Mouse (Mus musculus): Measurements from ENCODE around the gene Palm3. TPM values are rescaled to one million over a fixed set of nuclear protein-coding genes. Genes with fewer than 3 reads are reported as not detected.
A peak's percentile ranks its signal among the peaks of the same experiment; 100 is the strongest.

The Palm3 gene
- polyA plus RNA-seq (2014; fragmentation: Nextera tagmentation; extraction: Ambion mirVana), result 5.9 and 7.4 TPM in 2 replicates

DNA sequence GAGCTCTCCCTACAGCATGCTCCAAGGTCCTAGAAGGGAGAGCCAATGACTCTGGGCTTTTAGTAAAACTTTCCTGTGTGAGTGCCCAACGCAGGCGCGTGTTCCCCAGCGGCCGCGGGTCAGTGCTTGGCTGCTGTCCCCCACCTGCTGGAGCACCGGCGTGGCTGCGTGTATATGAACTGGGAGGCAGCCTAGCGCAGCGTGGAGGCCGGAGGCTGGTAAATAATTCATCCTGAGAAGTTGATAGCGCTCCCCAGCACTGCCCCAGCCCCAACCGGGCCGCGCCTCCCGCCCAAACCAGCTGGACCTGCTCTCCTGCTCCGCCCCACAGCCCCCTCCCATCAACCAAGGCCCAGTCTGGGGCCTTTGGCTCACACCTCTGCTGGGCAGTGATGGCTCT is at the start of gene Palm3:
TSS of gene Palm3 (plus strand) at position 376 of the 400 bp plus-strand sequence.
- peak within 1 kb of the TSS; percentile 44 for H3K9ac ChIP-seq (ENCODE audit: low read depth, low read length)
- H3K27ac ChIP-seq (ENCODE audit: low read depth, low read length), result peak within 1 kb of the TSS; percentile 78
- ATAC-seq (ENCODE audit: low FRiP score, low TSS enrichment), result peak; percentile 85
- no peaks in the 10 kb centered on the region for H3K9me3 ChIP-seq (ENCODE audit: control insufficient read depth, low read length)
- H3K4me2 ChIP-seq (replicated peaks; ENCODE audit: low read depth, low read length), result peak within 1 kb of the TSS; percentile 41
- H3K4me1 ChIP-seq (ENCODE audit: control insufficient read depth, insufficient read depth, low read length), result peaks cover 39% of the 10 kb centered on the region
- peak within 1 kb of the TSS; percentile 23 for H3K4me3 ChIP-seq (ENCODE audit: low read length)
- no peaks in the 10 kb centered on the region for H3K36me3 ChIP-seq (ENCODE audit: control insufficient read depth, insufficient read depth, low read length)
- WGBS, result 4% methylated on average over 18 of the region's 18 CpGs
- H3K27me3 ChIP-seq (ENCODE audit: control insufficient read depth, insufficient read depth, low read length), result no peaks in the 10 kb centered on the region

DNA sequence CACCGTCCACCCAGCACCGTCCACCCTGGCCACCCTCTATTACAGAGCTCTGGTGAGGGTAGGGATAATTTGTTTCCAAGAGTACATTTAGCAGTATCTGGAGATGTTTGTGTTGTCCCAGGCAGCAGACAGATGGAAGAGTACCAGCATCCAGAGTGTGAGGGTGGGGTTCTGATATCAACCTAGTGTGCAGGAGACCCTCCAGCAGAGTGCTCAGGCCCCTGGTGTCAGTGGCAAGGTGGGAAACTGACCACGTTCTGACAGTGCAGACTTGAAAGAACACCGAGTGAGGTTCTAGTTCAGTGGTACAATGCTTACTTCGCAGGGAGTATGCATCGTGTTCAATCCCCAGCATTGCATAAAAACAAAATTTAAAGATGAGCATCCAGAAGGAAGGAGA is 49.6 kb upstream of the Palm3 start:
- 78% methylated on average over 6 of the region's 6 CpGs for WGBS
- H3K4me2 ChIP-seq (replicated peaks; ENCODE audit: low read depth, low read length), result peak overlapping the region; percentile 82
- H3K9me3 ChIP-seq (ENCODE audit: control insufficient read depth, low read length), result no peaks in the 10 kb centered on the region
- peaks cover 16% of the 10 kb centered on the region; the same call in 1 of the 2 replicates for H3K4me1 ChIP-seq (ENCODE audit: control insufficient read depth, insufficient read depth, low read length)
- H3K27me3 ChIP-seq (ENCODE audit: control insufficient read depth, insufficient read depth, low read length), result no peaks in the 10 kb centered on the region
- H3K9ac ChIP-seq (ENCODE audit: low read depth, low read length), result no peak overlapping the region
- peak overlapping the region; percentile 92 for H3K4me3 ChIP-seq (ENCODE audit: low read length)
- ATAC-seq (ENCODE audit: low FRiP score, low TSS enrichment), result no peak
- H3K36me3 ChIP-seq (ENCODE audit: control insufficient read depth, insufficient read depth, low read length), result peaks cover 35% of the 10 kb centered on the region
- no peak overlapping the region for H3K27ac ChIP-seq (ENCODE audit: low read depth, low read length)

DNA sequence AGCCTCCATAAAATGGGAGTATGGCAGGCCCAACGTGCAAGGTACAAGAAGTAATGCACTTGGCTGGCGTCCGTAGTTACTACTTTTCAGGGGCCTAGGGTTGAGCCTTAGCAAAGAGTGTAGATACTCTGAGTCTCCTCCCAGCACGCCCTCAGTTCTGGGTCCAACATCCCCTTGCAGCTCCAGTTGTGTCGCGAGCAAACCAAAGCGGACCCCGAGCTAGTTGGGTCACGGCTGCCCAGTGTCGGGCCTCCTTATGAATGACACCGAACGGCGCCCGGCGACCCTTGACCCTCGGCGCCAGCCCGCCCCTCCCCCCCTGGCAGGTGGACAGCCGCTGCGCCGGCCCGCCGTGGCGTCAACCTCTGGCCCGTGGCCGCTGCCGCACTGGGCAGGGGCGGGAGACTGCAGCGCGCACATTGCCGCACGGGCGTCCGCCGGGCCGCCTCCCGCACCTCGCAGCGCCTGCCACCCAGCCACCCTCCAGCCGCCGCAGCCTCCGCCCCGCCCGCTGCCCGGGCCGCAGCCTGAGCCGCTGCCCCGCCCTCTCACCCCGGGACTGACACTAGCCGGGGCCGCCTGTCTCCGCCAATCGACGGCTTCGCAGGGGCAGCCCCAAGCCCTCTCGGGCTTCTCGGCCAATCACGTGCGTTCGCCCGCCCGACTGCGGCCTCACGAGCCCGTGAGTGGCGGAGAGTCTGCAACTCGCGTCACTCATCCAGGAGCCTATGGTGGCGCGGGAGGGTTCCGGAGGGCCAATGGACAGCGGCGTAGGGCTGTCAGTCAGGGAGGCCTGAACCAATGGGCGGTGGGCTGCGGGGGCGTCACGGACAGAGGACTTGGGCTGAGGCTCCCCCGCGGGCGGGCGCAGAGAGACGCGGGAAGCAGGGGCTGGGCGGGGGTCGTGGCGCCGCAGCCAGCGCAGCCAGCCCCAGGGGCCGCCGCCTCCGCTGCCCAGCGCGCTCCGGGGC is 48.8 kb upstream of the Palm3 start, which contains the start of gene Prkaca:
TSS of gene Prkaca (plus strand) at position 844 of the 971 bp plus-strand sequence.
- Histone ChIP-seq H3K9me3 (ENCODE audit: control insufficient read depth, low read length) (no peaks in the 10 kb centered on the region), H3K9ac (ENCODE audit: low read depth, low read length) (peak within 1 kb of the TSS; percentile 89), H3K4me2 (replicated peaks; ENCODE audit: low read depth, low read length) (peak within 1 kb of the TSS; percentile 94), H3K36me3 (ENCODE audit: control insufficient read depth, insufficient read depth, low read length) (peaks cover 28% of the 10 kb centered on the region), H3K27ac (ENCODE audit: low read depth, low read length) (0 out of 2 replicates have a peak within 1 kb of the TSS, but pooled peaks have one; percentile 51), H3K4me1 (ENCODE audit: control insufficient read depth, insufficient read depth, low read length) (peaks cover 23% of the 10 kb centered on the region), H3K4me3 (ENCODE audit: low read length) (peak within 1 kb of the TSS; percentile 92), H3K27me3 (ENCODE audit: control insufficient read depth, insufficient read depth, low read length) (no peaks in the 10 kb centered on the region)
- under 1% methylated on average over 77 of the region's 94 CpGs for WGBS
- peak; percentile 100 for ATAC-seq (ENCODE audit: low FRiP score, low TSS enrichment)

DNA sequence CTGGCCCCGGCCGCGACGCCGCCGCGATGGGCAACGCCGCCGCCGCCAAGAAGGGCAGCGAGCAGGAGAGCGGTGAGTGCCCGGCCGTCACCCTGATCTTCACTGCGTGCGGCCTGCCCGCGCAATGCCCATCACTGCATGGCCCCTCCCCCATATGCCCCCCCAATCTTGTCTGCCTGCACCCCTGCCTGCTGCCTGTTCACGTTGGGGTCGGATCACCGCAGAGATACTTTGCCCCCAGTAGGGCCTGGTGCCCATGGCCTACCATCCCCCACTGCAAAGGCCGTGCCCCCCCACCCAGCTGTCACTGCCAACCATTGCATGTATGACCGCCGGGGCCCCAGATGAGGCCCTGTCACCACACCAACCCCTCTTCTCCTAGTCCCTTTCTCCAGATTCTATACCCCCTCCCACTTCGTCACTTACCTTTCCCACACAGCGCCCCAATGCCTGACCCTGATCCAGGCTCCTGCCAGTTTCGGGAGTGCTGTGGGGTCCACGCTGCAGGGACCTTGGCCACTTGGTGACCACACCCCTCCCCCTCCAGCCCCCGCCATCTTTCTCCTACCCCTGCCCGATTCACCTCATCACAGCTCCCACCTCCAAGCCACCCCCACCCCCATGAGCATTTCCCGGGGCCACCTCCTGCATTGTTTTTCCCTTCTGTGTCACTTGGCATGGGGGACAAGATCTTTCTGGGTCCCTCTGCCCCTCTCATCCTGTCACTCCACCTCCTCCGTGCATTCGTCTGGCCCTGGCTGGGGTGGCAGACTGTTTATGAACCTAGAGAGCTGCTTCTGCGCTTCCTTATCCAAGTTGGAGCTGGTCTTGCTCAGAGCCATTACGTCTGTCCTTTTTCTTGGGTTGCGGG is 47.9 kb upstream of the Palm3 start:
- peak overlapping the region; percentile 89 for H3K9ac ChIP-seq (ENCODE audit: low read depth, low read length)
- no peaks in the 10 kb centered on the region for H3K9me3 ChIP-seq (ENCODE audit: control insufficient read depth, low read length)
- H3K4me2 ChIP-seq (replicated peaks; ENCODE audit: low read depth, low read length), result peak overlapping the region; percentile 94
- peak overlapping the region; percentile 92 for H3K4me3 ChIP-seq (ENCODE audit: low read length)
- H3K4me1 ChIP-seq (ENCODE audit: control insufficient read depth, insufficient read depth, low read length), result peaks cover 27% of the 10 kb centered on the region
- peaks cover 23% of the 10 kb centered on the region for H3K36me3 ChIP-seq (ENCODE audit: control insufficient read depth, insufficient read depth, low read length)
- no peaks in the 10 kb centered on the region for H3K27me3 ChIP-seq (ENCODE audit: control insufficient read depth, insufficient read depth, low read length)
- peak; percentile 28 for ATAC-seq (ENCODE audit: low FRiP score, low TSS enrichment)
- 0 out of 2 replicates have a peak overlapping the region, but pooled peaks have one; percentile 11 for H3K27ac ChIP-seq (ENCODE audit: low read depth, low read length)
- 4% methylated on average over 21 of the region's 37 CpGs for WGBS

DNA sequence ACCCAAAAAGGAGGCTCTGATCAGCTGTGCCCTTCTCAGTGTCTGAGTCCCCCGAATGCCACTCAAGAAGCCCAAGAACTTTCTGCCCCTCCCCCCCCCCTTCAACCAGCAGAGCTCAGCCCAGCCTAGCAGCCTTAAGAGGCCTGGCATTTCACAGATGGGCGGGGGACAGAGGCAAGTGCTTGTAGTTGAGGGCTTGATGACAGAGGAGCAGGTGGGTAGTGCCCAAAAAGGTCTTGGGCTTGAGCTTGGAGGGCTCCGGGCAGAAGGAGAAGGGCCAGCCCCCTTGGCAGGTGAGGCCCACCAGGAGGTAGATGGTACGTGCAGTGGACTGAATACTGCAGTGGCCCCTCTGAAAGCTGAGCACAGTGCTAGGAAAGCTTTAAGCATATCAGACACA is 46.8 kb upstream of the Palm3 start:
- H3K36me3 ChIP-seq (ENCODE audit: control insufficient read depth, insufficient read depth, low read length), result peaks cover 16% of the 10 kb centered on the region
- H3K4me2 ChIP-seq (replicated peaks; ENCODE audit: low read depth, low read length), result no peak overlapping the region
- 84% methylated on average over 4 of the region's 4 CpGs for WGBS
- H3K4me3 ChIP-seq (ENCODE audit: low read length), result no peak overlapping the region
- H3K4me1 ChIP-seq (ENCODE audit: control insufficient read depth, insufficient read depth, low read length), result peaks cover 27% of the 10 kb centered on the region
- H3K9me3 ChIP-seq (ENCODE audit: control insufficient read depth, low read length), result no peaks in the 10 kb centered on the region
- H3K9ac ChIP-seq (ENCODE audit: low read depth, low read length), result peak overlapping the region; percentile 5; the same call in 1 of the 2 replicates
- H3K27me3 ChIP-seq (ENCODE audit: control insufficient read depth, insufficient read depth, low read length), result no peaks in the 10 kb centered on the region
- no peak for ATAC-seq (ENCODE audit: low FRiP score, low TSS enrichment)
- H3K27ac ChIP-seq (ENCODE audit: low read depth, low read length), result no peak overlapping the region

DNA sequence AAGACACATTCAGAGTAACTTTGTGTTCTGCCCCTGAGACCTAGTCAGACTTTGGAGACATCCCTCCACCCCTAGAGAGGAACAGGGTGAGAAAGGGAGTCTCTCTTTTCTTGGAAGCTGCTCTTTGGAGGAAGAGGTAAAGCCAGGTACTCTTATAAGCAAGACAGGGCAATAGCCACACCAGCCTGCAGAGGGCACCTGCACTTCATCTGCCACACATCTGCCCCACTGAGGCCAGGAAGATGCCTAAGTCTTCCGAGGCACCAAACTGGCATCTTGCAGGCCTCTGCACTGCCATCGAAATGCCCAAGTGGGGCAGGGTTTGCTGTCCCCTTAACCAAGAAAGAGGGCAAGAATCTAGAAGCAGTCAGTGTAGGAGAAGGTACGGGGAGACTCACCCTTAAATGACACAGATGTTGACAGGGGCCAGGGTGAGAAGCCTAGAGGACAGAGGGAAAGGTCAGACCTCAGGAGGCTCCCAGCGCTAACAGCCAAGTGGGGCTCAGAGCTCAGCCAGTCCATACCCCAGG is 45.1 kb upstream of the Palm3 start:
- WGBS, result 78% methylated on average over 4 of the region's 4 CpGs
- Histone ChIP-seq H3K4me1 (ENCODE audit: control insufficient read depth, insufficient read depth, low read length) (peaks cover 27% of the 10 kb centered on the region), H3K9me3 (ENCODE audit: control insufficient read depth, low read length) (no peaks in the 10 kb centered on the region), H3K4me3 (ENCODE audit: low read length) (no peak overlapping the region), H3K36me3 (ENCODE audit: control insufficient read depth, insufficient read depth, low read length) (peaks cover 19% of the 10 kb centered on the region), H3K27me3 (ENCODE audit: control insufficient read depth, insufficient read depth, low read length) (no peaks in the 10 kb centered on the region), H3K4me2 (replicated peaks; ENCODE audit: low read depth, low read length) (no peak overlapping the region), H3K27ac (ENCODE audit: low read depth, low read length) (no peak overlapping the region), H3K9ac (ENCODE audit: low read depth, low read length) (no peak overlapping the region)
- no peak for ATAC-seq (ENCODE audit: low FRiP score, low TSS enrichment)

DNA sequence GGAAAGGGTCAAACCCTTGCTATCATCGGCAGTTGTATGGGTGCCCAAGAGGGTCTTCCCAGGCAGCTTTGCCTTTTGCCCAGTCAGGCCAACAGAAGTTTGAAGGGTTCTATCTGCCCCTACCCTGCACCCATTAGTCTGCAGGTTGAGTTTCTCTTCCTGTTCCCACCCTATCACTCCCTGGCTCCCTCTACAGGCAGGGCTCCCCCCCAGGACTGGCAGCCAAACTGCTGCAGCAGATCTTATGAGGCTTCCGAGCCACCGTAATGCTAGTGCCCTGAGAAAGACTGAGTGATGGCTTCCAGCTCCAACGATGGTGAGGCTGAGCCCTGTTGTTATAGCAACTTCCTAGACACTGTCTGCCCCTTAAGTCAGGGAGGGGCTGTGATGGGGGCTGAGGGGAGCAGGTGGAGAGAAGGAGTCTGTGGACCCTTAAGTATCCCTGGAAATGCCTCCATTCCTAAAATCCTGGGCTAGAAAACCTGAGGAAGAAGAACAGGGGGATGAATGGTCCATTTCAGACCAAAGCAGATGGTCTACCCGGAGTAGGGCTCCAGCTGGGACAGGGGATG is 44.4 kb upstream of the Palm3 start:
- H3K4me3 ChIP-seq (ENCODE audit: low read length), result no peak overlapping the region
- WGBS, result 82% methylated on average over 5 of the region's 5 CpGs
- peaks cover 26% of the 10 kb centered on the region for H3K36me3 ChIP-seq (ENCODE audit: control insufficient read depth, insufficient read depth, low read length)
- no peak overlapping the region for H3K9ac ChIP-seq (ENCODE audit: low read depth, low read length)
- H3K4me2 ChIP-seq (replicated peaks; ENCODE audit: low read depth, low read length), result no peak overlapping the region
- no peaks in the 10 kb centered on the region for H3K27me3 ChIP-seq (ENCODE audit: control insufficient read depth, insufficient read depth, low read length)
- H3K9me3 ChIP-seq (ENCODE audit: control insufficient read depth, low read length), result no peaks in the 10 kb centered on the region
- no peak for ATAC-seq (ENCODE audit: low FRiP score, low TSS enrichment)
- H3K27ac ChIP-seq (ENCODE audit: low read depth, low read length), result no peak overlapping the region
- peaks cover 26% of the 10 kb centered on the region for H3K4me1 ChIP-seq (ENCODE audit: control insufficient read depth, insufficient read depth, low read length)

DNA sequence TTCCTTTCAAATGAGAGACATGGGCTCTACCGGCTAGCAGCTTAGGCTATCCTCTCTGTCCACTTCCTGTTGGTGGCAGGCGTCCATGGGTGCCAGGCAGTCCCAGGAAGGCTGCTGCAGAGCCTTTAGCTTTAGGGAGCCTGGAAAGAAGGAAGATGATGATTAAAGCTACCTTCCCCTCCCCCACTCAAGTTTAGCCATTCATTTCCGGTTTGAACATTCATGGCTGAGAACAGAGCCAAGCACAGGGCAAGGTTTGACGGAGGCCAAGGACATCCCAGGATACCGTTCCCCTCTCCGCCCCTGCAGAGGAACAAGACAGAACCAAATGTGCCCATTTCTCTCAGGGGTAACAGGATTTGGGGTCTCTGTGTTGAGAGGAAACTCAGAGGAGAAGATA is 43.6 kb upstream of the Palm3 start:
- Histone ChIP-seq H3K27ac (ENCODE audit: low read depth, low read length) (0 out of 2 replicates have a peak overlapping the region, but pooled peaks have one; percentile 47), H3K4me3 (ENCODE audit: low read length) (no peak overlapping the region; the same call in 1 of the 2 replicates), H3K27me3 (ENCODE audit: control insufficient read depth, insufficient read depth, low read length) (no peaks in the 10 kb centered on the region), H3K4me2 (replicated peaks; ENCODE audit: low read depth, low read length) (no peak overlapping the region), H3K9ac (ENCODE audit: low read depth, low read length) (no peak overlapping the region), H3K4me1 (ENCODE audit: control insufficient read depth, insufficient read depth, low read length) (peaks cover 24% of the 10 kb centered on the region), H3K9me3 (ENCODE audit: control insufficient read depth, low read length) (no peaks in the 10 kb centered on the region), H3K36me3 (ENCODE audit: control insufficient read depth, insufficient read depth, low read length) (peaks cover 34% of the 10 kb centered on the region)
- 47% methylated on average over 6 of the region's 6 CpGs for WGBS
- no peak for ATAC-seq (ENCODE audit: low FRiP score, low TSS enrichment)

Measured in kidney, embryonic 14.5 days (tissue).